Mouse (Mus musculus) spleen, embryonic (tissue): ENCODE data around the gene Pitx1.

ENCODE experiments used
- CTCF ChIA-PET: fragments of 350-600 bp; sonication (Branson Sonifier 250); formaldehyde crosslinking; loops from one replicate; lab custom pipeline; 2022; lab: Charles Lee

Pitx1 gene

DNA sequence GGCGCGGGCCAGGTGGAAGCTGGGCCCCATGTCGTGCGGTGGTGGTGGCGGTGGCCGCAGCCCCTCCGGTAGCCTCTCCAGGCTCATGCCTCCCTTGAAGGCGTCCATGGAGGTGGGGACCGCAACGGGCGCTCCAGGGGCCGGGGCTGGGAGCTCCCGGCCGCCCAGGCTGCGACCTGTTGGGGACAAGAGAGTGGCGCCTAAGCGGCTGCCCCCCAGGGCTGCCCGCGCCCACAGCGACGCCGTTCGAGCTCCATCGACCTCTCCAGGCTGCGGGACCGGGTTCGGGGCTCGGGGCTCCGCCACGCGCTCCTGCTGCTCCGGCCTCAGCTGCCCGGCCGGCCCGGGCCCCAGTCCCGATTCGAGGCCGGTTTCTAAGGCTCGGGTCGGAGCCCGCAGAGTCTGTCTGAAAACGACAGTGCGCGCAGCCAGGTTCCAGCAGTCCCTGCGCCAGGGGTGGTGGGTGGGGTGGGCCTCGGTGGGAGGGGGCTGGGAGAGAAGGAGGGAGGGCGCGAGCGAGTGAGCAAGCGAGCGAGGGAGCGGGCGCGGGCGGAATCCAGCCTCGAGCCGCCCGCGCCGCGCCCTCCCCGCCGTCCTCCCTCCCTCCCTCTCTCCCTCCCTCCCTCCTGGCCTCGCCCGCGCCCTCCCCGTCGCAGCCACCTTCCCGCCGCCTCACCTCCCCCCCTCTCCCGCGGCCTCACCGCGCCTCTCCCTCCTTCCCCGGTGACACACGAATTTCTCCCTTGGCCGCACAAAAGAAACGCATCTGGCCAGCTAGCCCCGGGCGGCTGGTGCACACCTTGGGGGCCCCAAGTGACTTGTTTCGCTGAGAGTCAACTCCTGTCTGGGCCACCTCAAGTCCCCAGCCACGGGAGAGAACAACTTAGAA, 4.9 kb downstream of the Pitx1 start:
- CTCF ChIA-PET, result no interaction called here

DNA sequence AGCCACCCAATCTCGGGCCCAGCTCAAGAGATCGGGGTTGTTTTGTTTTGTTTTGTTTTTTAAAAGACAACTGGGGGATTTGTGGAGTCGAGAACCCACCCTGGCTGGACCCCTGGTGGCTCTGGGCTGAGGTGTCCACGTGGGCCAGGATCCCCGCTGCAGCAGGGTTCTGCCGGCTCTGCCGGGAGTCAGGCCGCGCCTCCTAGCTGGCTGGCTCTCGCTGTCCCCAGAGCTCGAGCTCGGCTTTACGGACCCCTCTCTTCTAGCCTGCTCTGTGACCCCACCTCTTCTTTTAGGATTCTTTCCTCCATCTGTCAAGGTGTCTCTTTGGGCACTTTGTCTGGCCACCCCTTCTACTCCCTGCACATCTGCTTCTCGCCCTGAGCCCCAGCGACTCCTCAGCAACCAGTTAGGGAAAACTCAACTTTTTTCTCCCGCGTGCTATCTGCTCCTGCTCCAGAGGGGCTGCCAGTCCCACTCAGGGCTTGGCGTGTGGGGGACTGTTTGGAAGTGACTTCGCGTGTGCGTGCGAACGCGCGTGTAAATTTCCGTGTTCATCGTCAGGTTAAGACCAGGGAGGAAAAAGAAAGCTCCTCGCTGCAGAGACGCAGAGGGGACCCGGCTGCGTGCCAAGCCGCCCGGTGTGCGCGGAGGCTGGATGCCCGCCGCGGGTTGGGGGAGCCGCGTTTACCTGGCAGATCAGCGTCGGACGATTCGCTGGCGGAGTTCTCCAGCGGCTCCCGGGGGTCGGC, 5.7 kb downstream of the Pitx1 start:
- CTCF ChIA-PET, result no interaction called here

DNA sequence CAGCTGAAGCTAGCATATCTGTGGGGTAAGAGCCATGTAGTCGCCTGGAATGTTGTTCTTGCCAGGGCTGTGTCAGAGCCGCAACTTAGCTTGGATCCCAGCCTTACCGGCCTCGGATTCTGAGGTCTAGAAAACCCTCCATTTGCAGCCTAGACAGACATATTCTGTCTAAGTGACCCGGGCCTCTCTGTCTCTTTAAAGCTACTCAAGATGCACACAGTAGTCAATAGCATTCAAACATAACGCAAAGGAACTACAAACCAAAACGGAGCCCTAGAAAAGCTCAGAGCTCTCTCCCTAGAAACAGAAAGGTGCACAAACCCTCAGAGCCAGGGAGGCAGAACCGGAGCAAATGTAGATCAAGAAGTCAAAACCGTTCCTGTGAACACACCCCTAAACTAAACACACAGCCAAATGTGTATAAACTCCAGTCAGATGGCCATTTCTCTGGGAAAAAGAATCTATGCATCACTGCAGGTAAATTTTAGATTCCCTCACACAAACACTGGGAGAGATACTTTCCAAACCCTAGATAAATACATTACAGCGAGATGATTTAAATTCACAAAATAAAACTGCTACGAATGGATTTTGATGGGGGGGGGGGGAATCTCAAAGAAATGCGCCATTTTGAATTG, 6.9 kb downstream of the Pitx1 start:
- CTCF ChIA-PET, result no interaction called here

DNA sequence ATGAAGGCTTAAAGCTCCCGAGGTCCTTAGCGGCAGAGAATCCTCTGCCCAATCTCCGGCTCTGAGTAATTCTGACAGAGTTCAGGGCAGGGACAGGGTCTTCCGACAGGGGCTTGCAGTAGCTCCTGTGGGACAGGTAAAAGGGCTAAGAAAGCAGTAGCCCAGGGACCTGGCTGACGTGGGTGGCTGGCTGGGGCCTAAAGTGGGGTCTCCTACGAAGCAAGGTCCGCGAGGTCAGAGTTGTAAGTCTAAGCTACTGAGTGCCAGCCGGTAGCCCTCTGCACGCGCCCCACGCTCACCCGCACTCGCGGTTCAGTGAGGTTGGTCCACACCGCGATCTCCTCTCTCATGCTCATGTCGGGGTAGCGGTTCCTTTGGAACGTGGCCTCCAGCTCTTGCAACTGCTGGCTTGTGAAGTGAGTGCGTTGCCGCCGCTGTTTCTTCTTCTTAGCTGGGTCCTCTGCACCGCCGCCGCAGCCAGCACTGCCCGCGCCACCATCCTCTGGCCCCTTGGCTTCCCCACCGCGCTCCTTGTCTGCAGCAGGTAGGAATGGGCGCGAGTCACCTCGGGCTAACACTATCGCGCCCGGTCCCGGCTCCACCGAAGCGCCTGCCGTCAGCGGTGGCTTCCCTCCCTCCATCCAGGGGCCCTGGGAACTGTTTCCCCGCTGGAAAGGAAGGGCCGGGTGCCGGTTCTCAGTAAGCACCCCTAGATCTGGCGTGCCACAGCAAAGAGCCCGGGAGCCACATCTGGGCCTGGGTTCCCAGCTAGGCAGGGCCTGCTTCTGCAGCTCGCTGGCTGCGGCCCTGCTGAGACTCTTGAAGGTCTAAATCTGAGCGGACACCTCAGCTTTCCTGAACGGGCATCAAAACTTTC, 7.6 kb downstream of the Pitx1 start:
- CTCF ChIA-PET, result no interaction called here

DNA sequence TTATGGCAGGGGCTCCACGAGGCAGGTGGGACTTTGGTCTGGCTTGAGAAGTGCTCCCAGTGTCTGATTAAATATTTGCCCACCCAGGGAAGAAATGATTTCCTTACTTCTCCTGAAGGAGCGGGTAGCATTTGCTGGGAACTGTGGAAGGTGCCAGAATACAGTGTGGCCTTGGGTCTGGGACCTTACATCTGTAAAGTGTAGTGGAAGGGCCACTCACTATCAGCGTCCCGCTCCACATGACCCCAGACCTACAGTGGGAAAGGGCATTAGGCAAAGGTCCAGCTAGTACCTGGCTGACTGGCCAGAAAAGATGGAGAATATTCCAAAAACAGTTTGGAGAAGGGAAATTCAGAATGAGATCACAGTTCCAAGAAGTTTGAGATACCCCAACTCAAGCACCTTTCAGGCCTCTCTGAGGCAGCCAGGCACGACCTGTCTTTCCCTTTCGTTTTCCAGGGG, 8.3 kb downstream of the Pitx1 start:
- CTCF ChIA-PET, result no interaction called here

DNA sequence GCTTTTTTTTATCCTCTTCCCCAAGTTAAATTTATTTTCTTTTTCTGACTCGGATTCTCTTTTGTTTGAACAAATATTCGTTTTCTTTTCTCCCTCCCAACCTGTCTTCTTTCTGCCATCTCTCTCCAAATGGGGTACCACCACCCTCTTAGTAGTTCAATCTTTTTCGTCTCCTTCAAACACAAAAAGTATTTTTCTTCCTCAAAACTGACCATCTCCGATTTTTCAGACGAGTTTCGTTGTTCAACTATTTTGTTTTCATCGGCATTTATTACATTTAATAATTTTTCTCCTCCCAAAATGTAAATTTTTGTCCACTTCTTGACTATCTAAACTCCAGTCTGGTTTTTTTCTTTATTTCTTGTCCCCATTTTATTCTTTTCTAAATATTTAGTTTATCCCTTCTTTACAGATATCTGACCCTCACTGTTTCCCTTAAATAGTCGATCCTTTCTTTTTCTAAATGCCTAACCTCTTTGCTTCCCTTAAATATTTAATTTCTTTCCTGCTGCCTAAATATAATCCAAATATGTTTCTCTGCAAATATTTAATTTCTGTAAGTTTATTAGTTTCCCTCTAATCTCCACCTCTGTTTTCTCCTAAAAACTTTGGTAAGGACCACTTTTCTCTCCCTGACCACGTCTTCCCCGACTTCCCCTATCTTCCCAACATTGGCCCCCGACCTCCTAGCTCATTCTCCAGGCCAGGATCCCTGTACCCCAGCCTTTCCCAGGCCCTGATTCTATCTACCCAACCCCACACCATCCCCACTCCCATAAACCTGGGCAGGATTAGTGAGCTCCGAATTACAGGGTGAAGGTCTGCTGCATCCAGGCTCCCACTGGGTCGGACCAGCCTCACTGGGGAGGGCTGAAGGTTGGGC, 9.0 kb downstream of the Pitx1 start:
- CTCF ChIA-PET, result no interaction called here

DNA sequence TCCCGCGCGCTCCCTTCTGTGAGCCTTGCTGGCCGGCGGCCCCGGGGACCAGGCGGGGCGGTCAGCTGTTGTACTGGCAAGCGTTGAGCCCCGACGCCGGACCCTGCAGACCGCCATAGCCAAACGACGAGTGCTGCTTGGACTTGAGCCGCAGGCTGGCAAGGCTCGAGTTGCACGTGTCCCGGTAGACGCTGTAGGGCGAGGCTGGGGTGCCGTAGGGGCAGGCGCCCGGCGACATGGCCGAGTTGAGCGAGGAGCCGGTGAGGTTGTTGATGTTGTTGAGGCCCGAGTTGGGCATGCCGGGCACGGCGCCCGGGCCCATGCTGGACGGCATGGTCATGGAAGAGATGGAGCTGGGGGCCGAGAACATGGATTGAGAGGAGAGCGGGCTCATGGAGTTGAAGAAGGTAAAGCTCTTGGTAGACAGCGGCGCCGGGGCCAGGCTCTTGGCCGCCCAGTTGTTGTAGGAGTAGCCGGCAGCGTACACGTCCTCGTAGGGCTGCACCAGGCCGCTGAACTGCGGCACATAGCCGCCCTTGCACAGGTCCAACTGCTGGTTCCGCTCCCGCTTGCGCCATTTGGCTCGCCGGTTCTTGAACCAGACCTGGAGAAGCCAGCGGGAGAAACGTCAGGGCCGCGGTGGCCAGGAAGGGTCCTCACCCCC, 9.9 kb downstream of the Pitx1 start:
- CTCF ChIA-PET, result no interaction called here

DNA sequence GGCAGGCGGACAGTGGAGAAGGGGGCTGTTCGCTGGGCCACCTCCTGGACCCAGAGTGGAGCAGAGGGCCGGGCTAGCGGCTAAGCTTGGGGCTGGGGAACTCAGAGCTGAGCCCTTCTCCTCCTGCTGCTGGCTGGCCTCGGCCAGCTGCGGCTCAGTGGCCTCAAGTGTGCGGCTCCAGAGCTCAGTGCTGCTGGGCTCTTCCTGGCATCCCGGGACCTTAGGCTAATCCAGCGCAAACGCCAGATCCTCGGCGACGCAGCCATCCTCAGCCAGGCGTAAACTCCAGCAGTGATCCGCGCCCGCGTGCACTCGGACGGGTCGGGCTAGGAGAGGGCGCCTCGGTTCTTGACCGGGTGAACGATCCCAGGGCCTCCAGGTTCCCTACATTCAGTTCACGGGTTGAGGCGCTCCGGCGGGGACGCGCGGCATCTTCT, 10.7 kb downstream of the Pitx1 start:
- CTCF ChIA-PET, result no interaction called here

DNA sequence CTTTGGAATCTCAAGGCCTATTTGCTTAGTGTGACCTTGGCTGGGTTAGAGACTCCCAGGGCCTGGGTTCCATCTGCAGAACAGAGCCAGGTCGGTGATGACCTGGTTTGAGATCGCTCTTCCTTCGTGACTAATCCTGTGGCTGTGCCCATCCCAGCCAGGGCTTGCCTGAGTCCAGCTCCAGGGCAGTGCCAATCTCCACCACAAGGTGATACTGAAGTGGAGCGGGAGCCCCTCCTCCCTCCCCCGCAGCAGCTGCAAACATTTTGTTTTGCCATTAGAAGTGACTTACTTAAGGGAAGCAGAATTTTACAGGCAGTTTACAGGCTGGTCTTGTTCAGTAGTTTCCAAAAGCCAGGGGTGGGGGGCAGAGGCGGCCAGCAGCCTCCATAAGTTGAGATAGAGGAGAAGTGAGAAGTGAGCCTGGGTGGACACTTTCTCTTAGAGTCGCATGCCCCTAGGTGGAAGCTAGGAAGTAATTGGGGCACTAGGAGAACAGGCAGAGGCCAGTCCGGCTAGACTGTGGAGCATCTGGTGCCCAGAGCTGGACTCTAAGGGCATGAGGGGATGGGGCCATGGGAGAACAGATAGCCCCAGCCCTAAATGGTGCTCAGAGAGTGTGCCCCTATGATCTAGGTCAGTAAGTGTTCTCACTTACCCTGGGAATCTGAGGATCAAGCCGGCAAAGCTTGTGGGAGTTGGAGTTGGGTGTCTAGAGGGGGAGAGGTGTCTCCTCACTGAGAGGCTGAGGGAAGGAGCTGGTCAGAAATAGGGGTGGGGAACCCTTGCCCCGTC, 11.6 kb downstream of the Pitx1 start:
- CTCF ChIA-PET, result no interaction called here

DNA sequence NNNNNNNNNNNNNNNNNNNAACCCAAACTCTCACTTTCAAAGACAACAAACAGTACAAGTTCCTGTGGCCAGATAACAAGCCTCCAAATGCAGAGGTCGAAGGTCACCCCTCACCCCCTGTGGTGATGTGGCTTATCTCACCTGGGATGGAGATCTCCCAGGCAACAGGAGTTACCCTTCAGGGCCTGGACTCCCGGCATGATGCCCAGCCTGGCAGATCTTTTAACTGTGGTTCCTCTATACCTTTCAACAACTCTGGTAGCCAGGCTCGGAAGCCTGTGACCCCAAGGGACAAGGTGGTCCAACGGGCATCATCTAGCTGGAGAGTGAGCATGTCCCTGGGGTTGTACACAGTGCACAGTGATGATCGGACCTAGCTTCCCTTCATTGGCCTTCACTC, 13.5 kb downstream of the Pitx1 start:
- CTCF ChIA-PET, result no interaction called here

DNA sequence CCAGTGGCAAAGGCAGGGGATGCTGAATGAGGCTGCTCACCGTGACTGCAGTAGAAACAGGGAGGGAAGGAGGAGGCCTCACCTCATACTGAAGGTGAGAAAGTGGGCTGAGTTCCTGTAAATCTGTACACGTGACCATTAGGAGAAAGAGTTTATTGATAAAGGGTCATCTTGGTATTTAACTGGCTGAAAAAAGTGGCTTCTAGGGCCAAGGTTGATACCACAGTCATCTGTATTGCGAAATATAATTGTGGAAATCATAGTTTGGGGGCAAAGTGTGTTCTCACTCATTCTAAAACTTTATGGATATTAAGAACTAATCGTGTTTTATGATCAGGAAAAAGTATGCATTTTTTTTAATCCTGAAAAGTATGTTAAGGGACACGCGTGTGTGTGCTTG, 21.2 kb downstream of the Pitx1 start:
- CTCF ChIA-PET, result no interaction called here

DNA sequence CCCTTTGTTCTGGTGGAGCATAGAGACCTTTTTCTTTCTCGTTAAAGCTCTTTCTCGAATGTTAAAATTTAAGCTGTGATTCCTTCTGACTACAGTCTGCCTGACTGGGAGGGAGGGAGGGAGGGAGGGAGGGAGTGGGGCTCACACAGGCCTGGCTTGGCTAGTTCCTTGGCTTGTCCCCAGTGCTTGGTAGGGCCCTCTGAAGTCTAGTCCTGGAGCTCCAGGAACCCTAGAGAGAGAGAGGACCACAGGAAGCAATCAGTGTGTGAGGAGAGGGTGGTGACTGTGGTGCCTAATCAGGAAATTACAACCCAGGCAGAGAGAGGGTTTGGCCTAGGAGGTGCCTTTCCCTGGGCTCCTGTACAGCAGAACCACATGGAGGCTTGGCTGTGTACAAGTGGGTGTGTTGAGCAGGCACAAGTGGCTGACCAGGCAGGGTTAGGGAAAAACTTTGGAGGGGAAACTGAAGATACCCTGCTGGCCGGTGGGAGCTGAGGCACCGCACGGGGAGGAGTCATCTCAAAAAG, 22.4 kb downstream of the Pitx1 start:
- CTCF ChIA-PET, result no interaction called here

DNA sequence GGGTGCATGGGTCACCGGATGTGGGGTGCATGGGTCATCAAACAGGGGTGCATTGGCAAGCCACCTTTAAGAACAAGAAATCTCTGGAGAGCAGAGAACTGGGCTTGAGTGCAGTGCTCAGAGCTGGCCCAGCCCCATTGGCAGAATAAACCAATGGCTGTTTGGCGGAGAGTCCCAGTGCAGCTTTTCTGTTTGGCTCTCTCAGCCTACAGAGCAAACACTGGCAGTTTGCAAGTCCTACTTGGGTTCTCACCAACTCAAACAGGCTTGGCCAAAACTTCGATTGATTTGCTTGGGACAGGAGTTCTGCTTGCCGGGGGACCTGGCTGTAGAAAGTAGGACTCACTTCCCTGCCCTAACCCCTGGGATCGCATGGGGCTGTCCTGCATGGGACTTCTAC, 25.0 kb downstream of the Pitx1 start:
- CTCF ChIA-PET, result no interaction called here

DNA sequence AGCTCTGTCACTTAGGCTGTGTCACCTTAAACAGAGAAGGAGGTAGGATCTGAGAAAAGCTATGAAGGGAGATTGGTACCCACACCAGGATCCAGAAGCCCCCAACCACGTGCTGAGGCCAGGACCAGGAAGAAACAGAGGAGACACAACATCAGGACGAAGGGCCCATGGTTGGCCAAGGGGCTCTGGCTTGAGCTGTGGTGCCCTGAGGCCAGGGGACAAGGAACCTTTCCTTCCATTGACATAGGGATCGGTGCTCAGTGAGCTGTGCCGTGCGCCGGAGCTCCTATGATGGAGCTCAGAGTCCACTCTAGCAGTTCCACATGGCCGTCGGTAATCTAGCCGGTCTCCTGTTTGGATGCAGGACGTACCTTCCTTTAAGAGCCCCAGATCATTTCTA, 26.3 kb downstream of the Pitx1 start:
- CTCF ChIA-PET, result no interaction called here

DNA sequence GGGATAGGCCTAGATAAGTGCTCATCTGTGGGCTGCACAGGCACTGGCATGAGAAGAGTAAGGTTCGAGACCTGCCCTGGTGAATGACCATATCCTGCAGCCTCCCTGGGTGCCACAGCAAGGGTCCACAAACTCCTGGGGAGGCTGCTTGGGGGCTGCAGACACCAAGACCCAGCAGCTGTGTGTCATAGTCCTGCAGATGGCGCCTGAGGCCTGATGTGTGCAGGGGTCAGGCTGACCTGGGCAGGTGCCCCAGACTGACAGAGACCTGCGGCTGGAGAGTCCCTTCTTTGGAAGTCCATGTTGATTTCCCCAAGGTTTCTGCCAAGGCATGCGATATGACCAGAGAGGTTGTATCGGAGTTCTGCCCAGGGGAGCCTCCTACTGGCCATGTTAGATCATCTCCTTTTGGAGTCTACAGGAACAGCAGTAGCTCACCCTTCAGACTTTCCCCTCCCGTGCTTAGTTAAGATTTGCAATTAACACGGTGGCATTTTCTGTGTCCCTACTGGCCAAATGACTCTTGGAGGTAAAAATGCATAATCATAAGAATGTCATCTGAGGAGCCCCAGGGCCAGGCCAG, 26.9 kb downstream of the Pitx1 start:
- CTCF ChIA-PET, result no interaction called here

DNA sequence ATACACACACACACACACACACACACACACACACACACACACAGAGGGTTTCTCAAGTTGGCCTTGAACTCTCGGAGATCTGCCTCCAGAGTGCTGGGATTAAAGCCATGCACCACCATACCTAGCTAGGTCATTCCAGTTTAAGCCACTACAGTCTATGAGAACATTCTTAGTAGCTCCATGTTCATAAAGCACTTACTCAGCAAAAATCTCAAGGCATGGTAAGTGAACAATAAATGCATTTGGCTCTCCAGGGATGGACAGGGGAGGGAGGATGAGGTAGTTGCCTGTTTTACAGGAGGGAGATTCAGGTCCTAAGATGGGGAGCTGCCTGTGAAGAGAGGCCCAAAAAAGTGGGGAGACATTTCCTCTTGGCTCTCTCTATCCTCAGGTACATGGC, 32.0 kb downstream of the Pitx1 start:
- CTCF ChIA-PET, result no interaction called here

DNA sequence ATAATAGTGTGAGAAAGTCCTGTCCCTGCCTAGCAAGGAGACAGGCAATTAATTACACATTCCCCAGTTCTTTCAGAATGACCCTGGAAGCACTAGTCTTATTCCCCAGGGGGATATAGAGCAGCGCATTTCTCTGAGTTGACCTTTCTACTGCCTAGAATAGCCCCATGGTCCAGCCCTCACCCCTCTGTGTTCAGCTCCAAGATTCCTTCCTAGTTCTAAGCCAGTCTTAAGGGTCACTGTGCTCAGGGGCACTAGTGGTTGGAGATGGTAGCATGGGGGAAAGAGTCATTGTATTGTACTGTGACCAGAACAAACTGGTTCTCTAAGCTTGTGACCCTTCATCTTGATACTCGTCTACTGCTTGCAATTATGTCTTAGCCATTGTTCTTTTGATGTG, 34.7 kb downstream of the Pitx1 start:
- CTCF ChIA-PET, result no interaction called here

DNA sequence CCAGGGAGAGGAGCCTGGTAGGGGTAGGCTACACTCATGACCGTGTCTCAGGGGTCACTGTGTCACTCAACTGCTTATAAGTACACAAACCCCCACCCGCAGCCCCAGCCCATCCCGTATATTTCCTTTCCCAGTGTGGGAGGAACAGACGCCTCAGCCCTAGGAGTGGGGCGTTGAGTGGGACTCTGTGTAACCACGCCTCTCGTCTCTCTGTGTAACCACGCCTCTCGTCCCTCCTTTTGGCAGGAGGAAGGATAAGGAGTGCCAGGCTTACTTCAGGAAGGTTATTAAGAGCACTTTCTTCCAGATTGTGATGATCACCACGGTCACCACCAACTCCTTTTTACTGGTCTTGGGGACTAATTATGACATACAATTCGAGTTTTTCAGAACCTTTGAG, 49.9 kb downstream of the Pitx1 start:
- CTCF ChIA-PET, result no interaction called here

DNA sequence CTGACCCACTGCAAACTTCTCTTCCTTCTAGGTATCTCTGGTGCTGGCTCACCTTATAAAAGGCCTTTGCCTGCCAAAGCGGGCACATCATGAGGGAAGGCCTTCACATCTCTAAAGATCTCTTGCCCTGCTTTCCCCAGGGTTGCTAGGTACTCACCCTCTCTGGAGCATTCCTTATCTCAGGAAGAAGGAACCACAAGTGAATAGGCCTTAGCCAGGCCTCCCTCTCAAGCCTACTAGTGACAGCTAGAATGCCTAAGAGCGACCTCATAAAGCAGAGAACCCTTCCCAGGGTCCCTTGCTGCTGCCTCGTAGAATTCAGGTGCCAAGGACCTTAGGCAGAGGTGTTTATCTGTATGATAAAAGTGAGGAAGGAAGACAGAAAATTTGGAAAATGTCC, 51.7 kb downstream of the Pitx1 start, which contains the start of gene Catsper3:
Catsper3 (plus strand) TSS at position 301 of the 400 bp plus-strand sequence.
- CTCF ChIA-PET, result no interaction called here
